Mouse (Mus musculus): ENCODE data around the gene Mat2b.

The Mat2b gene

DNA sequence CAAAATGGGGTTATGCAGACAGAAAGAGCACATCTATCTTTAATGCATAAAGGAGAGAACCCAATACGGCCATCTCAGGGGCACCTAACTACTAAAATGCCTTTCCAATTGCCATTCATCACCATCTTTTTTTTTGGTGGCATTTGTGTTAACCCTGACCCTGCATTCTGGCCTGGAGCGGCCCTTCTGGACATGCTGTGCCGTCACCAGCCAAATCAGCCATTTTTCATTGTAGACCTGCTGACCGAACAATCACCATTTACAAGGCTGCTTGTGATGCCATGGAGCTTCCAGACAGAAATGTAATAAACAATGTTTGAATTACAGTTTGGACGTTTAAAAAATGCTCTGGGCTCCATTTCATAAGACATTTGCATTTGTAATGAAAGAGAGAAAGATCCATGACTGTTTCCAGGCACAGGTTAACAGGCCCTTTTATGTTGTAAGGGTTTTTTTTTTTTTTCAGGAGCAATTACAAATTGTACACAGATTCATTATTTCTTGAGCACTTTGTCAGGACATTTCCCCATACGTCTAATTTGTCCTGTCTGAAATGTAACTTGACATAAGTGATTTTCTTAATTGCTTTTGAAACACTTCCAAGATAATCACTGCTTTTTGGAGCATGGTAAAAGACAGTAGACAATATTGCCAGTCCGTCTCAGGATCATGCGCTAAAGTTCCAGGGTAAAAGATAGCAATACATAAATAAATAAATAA lies 45.1 kb downstream of the Mat2b start:
- CTCF ChIA-PET, result no interaction called here

DNA sequence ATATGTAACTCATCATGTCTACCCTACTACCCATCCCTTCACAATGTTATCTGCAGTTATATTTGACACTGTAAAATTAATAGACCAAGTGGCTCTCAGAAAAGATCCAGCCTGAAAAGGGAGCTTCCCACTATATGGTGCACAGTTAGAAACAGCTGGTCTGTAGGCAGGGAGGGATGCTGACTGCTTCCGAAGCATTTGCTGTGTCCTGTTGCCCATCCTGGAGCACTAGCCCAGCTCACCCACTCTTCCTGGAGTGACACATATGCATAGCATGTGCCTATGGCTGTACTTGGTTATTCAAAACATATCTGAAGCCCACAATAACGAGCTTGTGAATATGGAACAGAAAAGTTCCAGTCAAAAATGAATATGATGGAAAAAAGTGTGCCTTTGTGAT lies 47.8 kb downstream of the Mat2b start:
- CTCF ChIA-PET, result no interaction called here

Measured in spleen, embryonic (tissue).